Mouse (Mus musculus): ENCODE measurements around the gene Inf2.
A peak's percentile ranks its signal among the peaks of the same experiment; 100 is the strongest.

Gene Inf2

DNA sequence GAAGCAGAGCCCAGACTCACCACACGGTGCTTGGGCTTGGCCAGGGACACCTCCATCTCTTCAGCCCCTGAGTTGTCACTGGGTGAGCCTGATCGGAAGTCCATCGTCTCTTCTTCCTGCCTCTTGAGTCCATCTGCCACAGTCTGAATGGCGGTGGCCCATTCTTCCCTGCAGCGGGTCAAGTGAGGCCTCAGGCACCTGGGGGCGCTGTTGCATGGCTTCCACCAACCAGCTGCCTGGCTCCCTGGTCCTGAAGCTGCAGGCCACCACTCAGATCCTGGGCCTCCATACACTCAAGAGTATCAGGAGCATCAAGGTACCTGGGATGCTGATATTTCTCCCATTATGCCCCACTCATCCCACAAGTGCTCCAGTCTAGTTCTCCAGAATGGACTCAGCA is 70.5 kb downstream of the Inf2 start:
- DNase-seq (ENCODE audit: low spot score in 2 of 2), result peak; percentile 51 to 52

DNA sequence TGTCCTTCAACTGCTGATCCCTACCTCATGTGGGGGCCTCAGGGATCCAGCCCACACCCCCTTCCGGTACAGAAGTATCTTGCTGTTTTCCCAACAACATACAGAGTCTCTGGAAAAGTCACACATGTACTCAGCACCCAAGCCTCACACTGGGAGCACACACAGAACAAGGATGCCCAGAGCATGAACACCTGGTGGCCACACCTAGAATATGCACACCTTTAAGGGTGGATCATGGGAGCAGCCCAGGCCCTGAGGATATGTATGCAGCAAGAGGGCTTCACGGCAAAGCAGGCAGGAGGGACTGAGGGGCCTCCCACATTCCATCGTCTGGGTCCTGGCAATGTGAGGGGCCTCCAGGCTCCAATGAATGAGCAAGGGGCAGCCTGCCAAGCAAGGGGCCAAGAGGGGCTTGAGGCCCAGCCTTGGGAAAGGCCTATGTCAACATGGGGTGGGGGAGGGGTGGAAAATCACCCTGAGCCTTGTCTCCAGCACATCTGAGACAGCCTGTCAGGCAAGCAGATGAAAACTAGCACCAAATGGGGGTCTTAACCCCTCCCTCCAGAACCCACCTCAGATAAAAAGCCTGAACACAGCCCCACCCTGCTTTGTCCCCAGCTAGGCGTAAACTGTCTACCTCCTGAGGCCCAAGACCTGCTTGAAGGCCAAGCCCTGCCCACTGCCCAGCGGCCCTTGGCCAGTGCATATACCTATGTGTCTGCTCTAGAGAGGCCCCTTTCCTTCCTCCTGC is 72.2 kb downstream of the Inf2 start:
- DNase-seq (ENCODE audit: low spot score in 2 of 2), result no peak

- DNase-seq (ENCODE audit: low spot score in 2 of 2), result no peak
Measured at GRCm38 (mm10) chr12:112661327-112661605, 72.7 kb downstream of the Inf2 start.

- no peak for DNase-seq (ENCODE audit: low spot score in 2 of 2)
Measured at GRCm38 (mm10) chr12:112661851-112662250, 73.3 kb downstream of the Inf2 start.

GRCm38 (mm10) chr12:112663303-112663702 is 74.7 kb downstream of the Inf2 start:
- DNase-seq (ENCODE audit: low spot score in 2 of 2), result no peak

DNA sequence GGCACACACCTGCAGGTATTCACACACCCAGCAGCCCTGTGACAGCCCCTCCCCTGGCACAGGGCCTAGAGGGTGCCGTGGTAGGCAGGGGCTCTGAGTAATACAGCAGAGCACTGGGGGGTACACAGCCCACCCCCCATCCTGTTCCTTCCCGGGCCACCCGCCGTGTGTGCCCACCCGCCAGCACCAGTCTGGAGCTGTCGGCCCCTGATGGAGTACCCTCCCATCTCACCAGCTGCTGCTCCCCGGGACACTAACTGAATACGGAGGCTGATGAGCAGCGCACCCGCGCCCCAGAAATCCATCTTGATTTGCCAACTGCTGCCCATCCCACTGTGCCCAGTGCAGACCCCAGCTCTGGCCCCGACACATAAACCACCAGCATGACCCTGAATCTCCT is 75.1 kb downstream of the Inf2 start:
- no peak for DNase-seq (ENCODE audit: low spot score in 2 of 2)

DNA sequence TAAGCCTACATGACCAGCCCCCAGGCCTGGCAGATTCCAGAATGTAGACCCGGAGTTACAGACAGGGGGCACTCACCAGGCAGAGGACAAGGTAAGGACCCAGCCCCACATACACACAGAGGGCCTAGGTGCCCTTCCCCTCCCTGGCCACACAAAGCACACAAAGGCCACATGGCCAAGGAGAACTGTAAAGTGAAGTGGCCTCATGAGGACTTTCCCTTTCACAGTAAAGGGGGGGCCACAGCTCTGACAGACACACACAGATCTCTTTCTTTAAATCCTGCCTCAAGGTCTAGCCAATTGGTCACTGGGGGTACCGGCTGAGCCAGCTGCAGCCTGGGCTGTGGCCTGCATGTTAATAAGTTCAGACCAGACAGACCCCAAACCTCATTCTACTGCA is 75.5 kb downstream of the Inf2 start:
- no peak for DNase-seq (ENCODE audit: low spot score in 2 of 2)

DNA sequence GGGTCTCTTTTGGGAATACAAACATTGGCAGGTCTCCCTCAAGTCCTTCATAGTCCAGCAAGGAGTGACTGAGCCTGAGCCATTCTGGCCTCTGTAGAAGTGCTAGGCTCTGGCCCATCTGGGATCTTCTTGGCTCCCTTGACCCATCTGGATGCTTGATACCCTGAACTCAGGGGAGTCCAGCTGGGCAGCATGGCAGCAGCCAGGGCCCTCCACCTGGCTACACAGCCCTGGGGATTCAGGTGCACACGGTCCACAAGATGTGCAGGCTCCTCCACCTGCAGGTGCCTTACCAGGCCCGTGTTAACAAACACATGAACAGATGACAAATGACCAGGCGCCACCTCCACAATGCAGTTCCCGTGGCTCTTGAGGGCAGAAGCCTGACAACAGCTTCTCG is 76.1 kb downstream of the Inf2 start:
- no peak for DNase-seq (ENCODE audit: low spot score in 2 of 2)
